In the genomic region with DNA sequence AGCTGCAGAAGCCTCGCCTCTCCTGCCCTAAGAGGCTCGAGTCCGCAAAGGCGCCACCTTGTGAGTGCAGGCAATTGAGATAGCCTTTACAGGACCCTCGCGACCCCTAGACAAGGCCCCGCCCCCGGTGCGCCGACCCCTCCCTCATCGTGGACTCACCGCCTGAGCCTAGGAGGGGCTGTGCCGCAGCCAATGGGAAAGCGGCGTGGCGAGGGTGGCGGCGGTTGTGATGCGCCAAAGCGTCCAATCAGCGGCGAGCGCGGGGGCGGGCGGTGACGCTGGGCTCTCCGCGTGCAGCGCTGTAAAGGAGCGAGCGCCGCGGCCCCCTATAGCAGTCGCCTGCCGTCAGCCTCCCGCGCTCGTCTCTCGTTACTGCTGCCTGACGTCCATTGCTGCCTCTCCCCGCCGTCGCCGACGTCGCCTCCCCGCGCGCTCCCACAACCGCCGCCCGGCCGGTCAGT, we compare ENCODE assay signal across 8 mouse cellular contexts. TPM values are rescaled to one million over a fixed set of nuclear protein-coding genes. Genes with fewer than 3 reads are reported as not detected.
DNase-seq lines count a peak whose midpoint lies in the region; ATAC-seq lines count a peak whose summit lies in the region.

A gene (plus strand): TSS at position 272 of the 461 bp plus-strand sequence.

- H3K9me3 ChIP-seq in megakaryocyte, embryonic 14.5 days = no peaks in the 10 kb centered on the region

- H3K27me3 ChIP-seq in megakaryocyte, embryonic 14.5 days (replicated peaks) = peaks cover 4% of the 10 kb centered on the region

- peak within 1 kb of the TSS; percentile 91 for H3K4me3 ChIP-seq in megakaryocyte, embryonic 14.5 days (replicated peaks)

- peak; percentile 99 for DNase-seq in ZHBTc4 (ENCODE audit: low read depth, low spot score)
- DNase-seq in gastrocnemius, adult 8-10 months (ENCODE audit: low spot score in 2 of 2) = peak; percentile 81 to 92
- peak; percentile 67 for DNase-seq in hindlimb bud, embryonic 11.5 days (ENCODE audit: extremely low spot score, low read depth, low spot score)
- peak; percentile 97 to 98 for DNase-seq in left cerebral cortex, adult 8-10 months (ENCODE audit: low spot score in 2 of 2)
- DNase-seq in right cerebral cortex, postnatal 10 days (ENCODE audit: low spot score in 2 of 2) = peak; percentile 99
- peak; percentile 94 for DNase-seq in urinary bladder, postnatal 25 days (ENCODE audit: low spot score)

- H3K36me3 ChIP-seq in megakaryocyte, embryonic 14.5 days (replicated peaks; ENCODE audit: low read length) = peaks cover 2% of the 10 kb centered on the region

- peaks cover 48% of the 10 kb centered on the region for H3K4me1 ChIP-seq in megakaryocyte, embryonic 14.5 days

- peak; percentile 97 for ATAC-seq in common myeloid progenitor, adult 5-6 weeks (replicated peaks; ENCODE audit: low read depth, poor library complexity, severe bottlenecking)

RNA-seq across cellular contexts. Expression of the gene that starts here (rescaled TPM):
- total RNA-seq in common myeloid progenitor, adult 5-6 weeks (2017) = 30.9 and 46.5 TPM in 2 replicates
- 1 to 10 TPM in 3 of 4 experiments, under 1 TPM in 1; 0.97 to 1.6 (median 1.2) TPM for total RNA-seq in gastrocnemius, adult 8-10 months (2022)
- total RNA-seq in left cerebral cortex, adult 8-10 months (2022) = 10 to 100 TPM; 68.4 to 87.2 (median 76.7) TPM
- 6.8 and 18.7 TPM in 2 replicates for polyA plus RNA-seq in megakaryocyte, embryonic 14.5 days (2012; ENCODE audit: insufficient read depth, low replicate concordance)

Comparison
In these comparisons a context has a peak if more than half of its experiments do, and no peak if none do; other contexts are left out.
1. Peak in every context shown above with its lines: DNase-seq, ATAC-seq and H3K4me3 ChIP-seq.
2. RNA of the gene that starts here (total RNA-seq): 68.4 to 87.2 TPM in left cerebral cortex, adult 8-10 months and 30.9 to 46.5 TPM in common myeloid progenitor, adult 5-6 weeks; 0.97 to 1.6 TPM in gastrocnemius, adult 8-10 months; every median in the first group is over 10 times any median in the second.